Mouse (Mus musculus) hindbrain, embryonic 13.5 days (tissue): ENCODE measurements around the gene Tbcel. TPM values are rescaled to one million over a fixed set of nuclear protein-coding genes. Genes with fewer than 3 reads are reported as not detected.

Experiments
- microRNA-seq: library from miRNA; unstranded; fragments of <30 nt; microRNA quantifications from one replicate; pipeline ENCODE4, GENCODE M21; 2016
- polyA plus RNA-seq: library from polyadenylated mRNA; unstranded; fragments of >200 nt; fragmentation: Nextera tagmentation; extraction: Ambion mirVana; gene quantifications from 2 replicates; pipeline ENCODE4 v1.2.1, GENCODE M21; 2015

The Tbcel gene
- polyA plus RNA-seq, 1 experiment from 2014 or later: 5.6 TPM

Small RNAs within 50 kb of the gene (microRNA-seq; reads per million reads assigned to microRNA genes)
- not detected for gene Gm44311

Other genes starting within 250 kb of the Tbcel start
- gene Sc5d, start 243.6 kb downstream of the Tbcel start, polyA plus RNA-seq: 63.0 and 72.2 TPM in 2 replicates
- 0.35 and 0.47 TPM in 2 replicates for gene Tecta, start 107.9 kb downstream of the Tbcel start, polyA plus RNA-seq